Mouse (Mus musculus): ENCODE results near the gene Ovol3. TPM values are rescaled to one million over a fixed set of nuclear protein-coding genes. Genes with fewer than 3 reads are reported as not detected.

Gene Ovol3
- polyA plus RNA-seq, 1 experiment from 2014 or later: not detected

GRCm38 (mm10) chr7:30232631-30233148 lies 2.8 kb downstream of the Ovol3 start:
- Histone ChIP-seq H3K4me3 (ENCODE audit: low read depth, low read length) (peak overlapping the region; percentile 54), H3K9ac (ENCODE audit: low read depth, low read length) (peak overlapping the region; percentile 66), H3K9me3 (replicated peaks; ENCODE audit: control insufficient read depth, low read length, poor library complexity, severe bottlenecking) (no peaks in the 10 kb centered on the region), H3K4me1 (ENCODE audit: control insufficient read depth, insufficient read depth, low read length) (peaks cover 16% of the 10 kb centered on the region), H3K36me3 (ENCODE audit: control insufficient read depth, insufficient read depth, low read length) (peaks cover 9% of the 10 kb centered on the region; the same call in 1 of the 2 replicates), H3K27ac (ENCODE audit: low read length) (peak overlapping the region; percentile 95), H3K4me2 (ENCODE audit: low read length) (peak overlapping the region; percentile 78), H3K27me3 (ENCODE audit: control insufficient read depth, insufficient read depth, low read depth, low read length) (no peaks in the 10 kb centered on the region)
- peak; percentile 1; the same call in 1 of the 2 replicates for ATAC-seq
- 6% methylated on average over 24 of the region's 24 CpGs for WGBS

- peak within 1 kb of the TSS; percentile 69 for H3K9ac ChIP-seq (ENCODE audit: low read depth, low read length)
- H3K4me3 ChIP-seq (ENCODE audit: low read depth, low read length): peak within 1 kb of the TSS; percentile 54
- peak within 1 kb of the TSS; percentile 95 for H3K27ac ChIP-seq (ENCODE audit: low read length)
- no peaks in the 10 kb centered on the region for H3K27me3 ChIP-seq (ENCODE audit: control insufficient read depth, insufficient read depth, low read depth, low read length)
- peak within 1 kb of the TSS; percentile 78 for H3K4me2 ChIP-seq (ENCODE audit: low read length)
- peaks cover 13% of the 10 kb centered on the region for H3K36me3 ChIP-seq (ENCODE audit: control insufficient read depth, insufficient read depth, low read length)
- peak; percentile 96 for ATAC-seq
- no peaks in the 10 kb centered on the region for H3K9me3 ChIP-seq (replicated peaks; ENCODE audit: control insufficient read depth, low read length, poor library complexity, severe bottlenecking)
- WGBS: under 1% methylated on average over 67 of the region's 67 CpGs
- peaks cover 16% of the 10 kb centered on the region for H3K4me1 ChIP-seq (ENCODE audit: control insufficient read depth, insufficient read depth, low read length)
Measured at GRCm38 (mm10) chr7:30231669-30232454, 3.7 kb downstream of the Ovol3 start, which contains the start of the genes Polr2i and Tbcb. Gene Polr2i, plus strand, starts transcription at chr7:30231948. Gene Tbcb, minus strand, starts transcription at chr7:30232272.

GRCm38 (mm10) chr7:30231328-30231668 lies 4.2 kb downstream of the Ovol3 start:
- ATAC-seq: peak; percentile 33
- H3K27ac ChIP-seq (ENCODE audit: low read length): peak overlapping the region; percentile 95
- peaks cover 16% of the 10 kb centered on the region for H3K4me1 ChIP-seq (ENCODE audit: control insufficient read depth, insufficient read depth, low read length)
- peak overlapping the region; percentile 54 for H3K4me3 ChIP-seq (ENCODE audit: low read depth, low read length)
- peak overlapping the region; percentile 69 for H3K9ac ChIP-seq (ENCODE audit: low read depth, low read length)
- no peaks in the 10 kb centered on the region for H3K27me3 ChIP-seq (ENCODE audit: control insufficient read depth, insufficient read depth, low read depth, low read length)
- no peaks in the 10 kb centered on the region for H3K9me3 ChIP-seq (replicated peaks; ENCODE audit: control insufficient read depth, low read length, poor library complexity, severe bottlenecking)
- WGBS: under 1% methylated on average over 16 of the region's 16 CpGs
- H3K36me3 ChIP-seq (ENCODE audit: control insufficient read depth, insufficient read depth, low read length): peaks cover 13% of the 10 kb centered on the region
- peak overlapping the region; percentile 77 for H3K4me2 ChIP-seq (ENCODE audit: low read length)

- 95% methylated on average over 12 of the region's 12 CpGs for WGBS
- no peak overlapping the region for H3K27ac ChIP-seq (ENCODE audit: low read length)
- ATAC-seq: no peak
- no peaks in the 10 kb centered on the region for H3K9me3 ChIP-seq (replicated peaks; ENCODE audit: control insufficient read depth, low read length, poor library complexity, severe bottlenecking)
- peaks cover 20% of the 10 kb centered on the region for H3K36me3 ChIP-seq (ENCODE audit: control insufficient read depth, insufficient read depth, low read length)
- no peaks in the 10 kb centered on the region for H3K27me3 ChIP-seq (ENCODE audit: control insufficient read depth, insufficient read depth, low read depth, low read length)
- H3K9ac ChIP-seq (ENCODE audit: low read depth, low read length): no peak overlapping the region
- no peak overlapping the region for H3K4me3 ChIP-seq (ENCODE audit: low read depth, low read length)
- H3K4me2 ChIP-seq (ENCODE audit: low read length): no peak overlapping the region
- H3K4me1 ChIP-seq (ENCODE audit: control insufficient read depth, insufficient read depth, low read length): peaks cover 9% of the 10 kb centered on the region
Measured at GRCm38 (mm10) chr7:30224206-30224605, 11.3 kb downstream of the Ovol3 start.

GRCm38 (mm10) chr7:30222205-30222604 lies 13.3 kb downstream of the Ovol3 start:
- 98% methylated on average over 5 of the region's 5 CpGs for WGBS
- Histone ChIP-seq H3K4me2 (ENCODE audit: low read length) (no peak overlapping the region), H3K9ac (ENCODE audit: low read depth, low read length) (no peak overlapping the region)

GRCm38 (mm10) chr7:30221433-30221832 lies 14.1 kb downstream of the Ovol3 start:
- ATAC-seq: no peak
- WGBS: 75% methylated on average over 3 of the region's 3 CpGs

More at GRCm38 (mm10) chr7:30222205-30222604, 13.3 kb downstream of the Ovol3 start:
- H3K9me3 ChIP-seq (replicated peaks; ENCODE audit: control insufficient read depth, low read length, poor library complexity, severe bottlenecking): no peaks in the 10 kb centered on the region
- H3K36me3 ChIP-seq (ENCODE audit: control insufficient read depth, insufficient read depth, low read length): peaks cover 20% of the 10 kb centered on the region
- H3K27ac ChIP-seq (ENCODE audit: low read length): no peak overlapping the region
- no peaks in the 10 kb centered on the region for H3K27me3 ChIP-seq (ENCODE audit: control insufficient read depth, insufficient read depth, low read depth, low read length)
- peaks cover 11% of the 10 kb centered on the region for H3K4me1 ChIP-seq (ENCODE audit: control insufficient read depth, insufficient read depth, low read length)
- no peak for ATAC-seq
- H3K4me3 ChIP-seq (ENCODE audit: low read depth, low read length): no peak overlapping the region

GRCm38 (mm10) chr7:30220008-30220356 lies 15.5 kb downstream of the Ovol3 start:
- H3K27ac ChIP-seq (ENCODE audit: low read length): no peak overlapping the region
- H3K36me3 ChIP-seq (ENCODE audit: control insufficient read depth, insufficient read depth, low read length): peaks cover 12% of the 10 kb centered on the region
- H3K9ac ChIP-seq (ENCODE audit: low read depth, low read length): peak overlapping the region; percentile 66
- peak overlapping the region; percentile 44 for H3K4me3 ChIP-seq (ENCODE audit: low read depth, low read length)
- H3K9me3 ChIP-seq (replicated peaks; ENCODE audit: control insufficient read depth, low read length, poor library complexity, severe bottlenecking): no peaks in the 10 kb centered on the region
- H3K27me3 ChIP-seq (ENCODE audit: control insufficient read depth, insufficient read depth, low read depth, low read length): no peaks in the 10 kb centered on the region
- WGBS: 17% methylated on average over 11 of the region's 11 CpGs
- peak overlapping the region; percentile 95 for H3K4me2 ChIP-seq (ENCODE audit: low read length)
- H3K4me1 ChIP-seq (ENCODE audit: control insufficient read depth, insufficient read depth, low read length): peaks cover 19% of the 10 kb centered on the region
- no peak for ATAC-seq

More at GRCm38 (mm10) chr7:30221433-30221832, 14.1 kb downstream of the Ovol3 start:
- no peaks in the 10 kb centered on the region for H3K9me3 ChIP-seq (replicated peaks; ENCODE audit: control insufficient read depth, low read length, poor library complexity, severe bottlenecking)
- no peak overlapping the region for H3K4me2 ChIP-seq (ENCODE audit: low read length)
- H3K4me3 ChIP-seq (ENCODE audit: low read depth, low read length): no peak overlapping the region
- peaks cover 17% of the 10 kb centered on the region for H3K4me1 ChIP-seq (ENCODE audit: control insufficient read depth, insufficient read depth, low read length)
- H3K27ac ChIP-seq (ENCODE audit: low read length): no peak overlapping the region
- peaks cover 16% of the 10 kb centered on the region for H3K36me3 ChIP-seq (ENCODE audit: control insufficient read depth, insufficient read depth, low read length)
- no peaks in the 10 kb centered on the region for H3K27me3 ChIP-seq (ENCODE audit: control insufficient read depth, insufficient read depth, low read depth, low read length)
- H3K9ac ChIP-seq (ENCODE audit: low read depth, low read length): no peak overlapping the region

GRCm38 (mm10) chr7:30219293-30220007 lies 16.1 kb downstream of the Ovol3 start:
- 5% methylated on average over 16 of the region's 16 CpGs for WGBS

More at GRCm38 (mm10) chr7:30219293-30220007, 16.1 kb downstream of the Ovol3 start:
- H3K4me3 ChIP-seq (ENCODE audit: low read depth, low read length): peak overlapping the region; percentile 44
- H3K4me2 ChIP-seq (ENCODE audit: low read length): peak overlapping the region; percentile 95
- no peaks in the 10 kb centered on the region for H3K27me3 ChIP-seq (ENCODE audit: control insufficient read depth, insufficient read depth, low read depth, low read length)
- no peaks in the 10 kb centered on the region for H3K9me3 ChIP-seq (replicated peaks; ENCODE audit: control insufficient read depth, low read length, poor library complexity, severe bottlenecking)
- peak overlapping the region; percentile 66 for H3K9ac ChIP-seq (ENCODE audit: low read depth, low read length)
- H3K4me1 ChIP-seq (ENCODE audit: control insufficient read depth, insufficient read depth, low read length): peaks cover 19% of the 10 kb centered on the region
- peaks cover 10% of the 10 kb centered on the region for H3K36me3 ChIP-seq (ENCODE audit: control insufficient read depth, insufficient read depth, low read length)
- peak; percentile 69 for ATAC-seq
- H3K27ac ChIP-seq (ENCODE audit: low read length): peak overlapping the region; percentile 80
